Mouse (Mus musculus) kidney, embryonic 14.5 days (tissue): Measurements from ENCODE around the gene Tmem262. TPM values are rescaled to one million over a fixed set of nuclear protein-coding genes. Genes with fewer than 3 reads are reported as not detected.

ENCODE experiments used
- ATAC-seq: fragments of 200-750 bp; cut with Nextera tagmentation; 2 replicates; pipeline ENCODE4 v1.8.0; 2017; ENCODE audit warnings: moderate number of reproducible peaks, mild to moderate bottlenecking, moderate TSS enrichment, moderate library complexity; ENCODE audit not compliant: low FRiP score, low TSS enrichment
- H3K27ac ChIP-seq: fragments of 300-500 bp; sonication (generic); 2 replicates; pipeline ENCODE4 v1.5.1; 2014; ENCODE audit warnings: low read depth, mild to moderate bottlenecking, low read length, moderate library complexity, mixed read lengths
- H3K27me3 ChIP-seq: fragments of 300-500 bp; sonication (generic); 2 replicates; pipeline ENCODE4 v1.6.1; 2014; ENCODE audit warnings: mild to moderate bottlenecking, low read length; ENCODE audit not compliant: control insufficient read depth, insufficient read depth
- H3K36me3 ChIP-seq: fragments of 300-500 bp; sonication (generic); 2 replicates; pipeline ENCODE4 v1.6.1; 2014; ENCODE audit warnings: low read length, mixed read lengths; ENCODE audit not compliant: control insufficient read depth, insufficient read depth
- H3K4me1 ChIP-seq: fragments of 300-500 bp; sonication (generic); 2 replicates; pipeline ENCODE4 v1.6.1; 2014; ENCODE audit warnings: low read length, mixed read lengths; ENCODE audit not compliant: control insufficient read depth, insufficient read depth
- H3K4me2 ChIP-seq: fragments of 300-500 bp; sonication (generic); replicated peaks from 2 replicates; pipeline ENCODE4 v1.6.1; 2014; ENCODE audit warnings: low read depth, mild to moderate bottlenecking, low read length
- H3K4me3 ChIP-seq: fragments of 300-500 bp; sonication (generic); 2 replicates; pipeline ENCODE4 v1.5.1; 2014; ENCODE audit warnings: mild to moderate bottlenecking, low read length
- H3K9ac ChIP-seq: fragments of 300-500 bp; sonication (generic); 2 replicates; pipeline ENCODE4 v1.6.1; 2014; ENCODE audit warnings: low read depth, mild to moderate bottlenecking, low read length, moderate library complexity
- H3K9me3 ChIP-seq: fragments of 300-500 bp; sonication (generic); 2 replicates; pipeline ENCODE4 v1.6.1; 2016; ENCODE audit warnings: low read length; ENCODE audit not compliant: control insufficient read depth
- WGBS: fragments of 180-500 bp; shearing (Covaris S2); extraction: QIAGEN DNeasy Blood & Tissue Kit; methylation state at CpG from one replicate; pipeline ENCODE4 v1.1.7; 2014; 5-methylcytosine and 5-hydroxymethylcytosine counted together
- microRNA-seq: library from miRNA; unstranded; fragments of <30 nt; microRNA quantifications from one replicate; pipeline ENCODE4, GENCODE M21; 2016
- polyA plus RNA-seq: library from polyadenylated mRNA; unstranded; fragments of >200 nt; fragmentation: Nextera tagmentation; extraction: Ambion mirVana; gene quantifications from 2 replicates; pipeline ENCODE4 v1.2.1, GENCODE M21; 2014

The Tmem262 gene
- polyA plus RNA-seq, 1 experiment from 2014 or later, result not detected

GRCm38 (mm10) chr19:6123330-6123729 lies 43.5 kb downstream of the Tmem262 start:
- no peak overlapping the region for H3K4me2 ChIP-seq
- WGBS, result 82% methylated on average over 8 of the region's 8 CpGs
- H3K4me3 ChIP-seq, result no peak overlapping the region
- H3K4me1 ChIP-seq, result peaks cover 10% of the 10 kb centered on the region; the same call in 1 of the 2 replicates
- no peaks in the 10 kb centered on the region for H3K9me3 ChIP-seq
- no peak overlapping the region for H3K9ac ChIP-seq
- H3K27ac ChIP-seq, result no peak overlapping the region
- no peak for ATAC-seq
- H3K27me3 ChIP-seq, result no peaks in the 10 kb centered on the region
- H3K36me3 ChIP-seq, result no peaks in the 10 kb centered on the region

- H3K27ac ChIP-seq, result no peak overlapping the region
- H3K4me1 ChIP-seq, result 0 out of 2 replicates have a peak, but pooled peaks cover 4% of the 10 kb centered on the region
- H3K27me3 ChIP-seq, result no peaks in the 10 kb centered on the region
- WGBS, result 75% methylated on average over 2 of the region's 2 CpGs
- ATAC-seq, result no peak
- no peak overlapping the region for H3K4me3 ChIP-seq
- H3K4me2 ChIP-seq, result no peak overlapping the region
- no peaks in the 10 kb centered on the region for H3K36me3 ChIP-seq
- H3K9ac ChIP-seq, result no peak overlapping the region
- H3K9me3 ChIP-seq, result no peaks in the 10 kb centered on the region
Observed at GRCm38 (mm10) chr19:6124898-6125297, 45.1 kb downstream of the Tmem262 start.

- Histone ChIP-seq H3K36me3 (no peaks in the 10 kb centered on the region), H3K4me1 (0 out of 2 replicates have a peak, but pooled peaks cover 4% of the 10 kb centered on the region), H3K9me3 (no peaks in the 10 kb centered on the region), H3K27me3 (no peaks in the 10 kb centered on the region), H3K9ac (no peak overlapping the region), H3K4me3 (no peak overlapping the region), H3K27ac (no peak overlapping the region), H3K4me2 (no peak overlapping the region)
- no peak for ATAC-seq
- 31% methylated on average over 4 of the region's 4 CpGs for WGBS
Observed at GRCm38 (mm10) chr19:6126289-6126688, 46.5 kb downstream of the Tmem262 start.

GRCm38 (mm10) chr19:6126789-6127580 lies 47.2 kb downstream of the Tmem262 start:
- Histone ChIP-seq H3K4me1 (no peaks in the 10 kb centered on the region), H3K9me3 (no peaks in the 10 kb centered on the region), H3K4me2 (peak overlapping the region; percentile 46), H3K4me3 (peak overlapping the region; percentile 43), H3K27me3 (no peaks in the 10 kb centered on the region), H3K36me3 (no peaks in the 10 kb centered on the region), H3K27ac (peak overlapping the region; percentile 82; the same call in 1 of the 2 replicates), H3K9ac (no peak overlapping the region)
- no peak for ATAC-seq
- 67% methylated on average over 10 of the region's 10 CpGs for WGBS

- peak; percentile 95 for ATAC-seq
- peak within 1 kb of the TSS; percentile 82; the same call in 1 of the 2 replicates for H3K27ac ChIP-seq
- no peaks in the 10 kb centered on the region for H3K9me3 ChIP-seq
- no peaks in the 10 kb centered on the region for H3K36me3 ChIP-seq
- H3K4me1 ChIP-seq, result no peaks in the 10 kb centered on the region
- peak within 1 kb of the TSS; percentile 43 for H3K4me3 ChIP-seq
- WGBS, result under 1% methylated on average over 32 of the region's 32 CpGs
- H3K4me2 ChIP-seq, result peak within 1 kb of the TSS; percentile 46
- H3K9ac ChIP-seq, result peak within 1 kb of the TSS; percentile 58; the same call in 1 of the 2 replicates
- no peaks in the 10 kb centered on the region for H3K27me3 ChIP-seq
Observed at GRCm38 (mm10) chr19:6127760-6128341, 48.0 kb downstream of the Tmem262 start, which contains the start of gene Snx15. Snx15 (minus strand) TSS chr19:6128304.

Small RNA genes within 50 kb of the gene (microRNA-seq; reads per million reads assigned to microRNA genes)
- 2.7 reads per million, percentile 10 among the genes with 10 or more reads in this experiment for gene Mir6988

Other genes starting within 250 kb of the Tmem262 start
- gene Frmd8, start 204.8 kb upstream of the Tmem262 start, polyA plus RNA-seq, result 17.4 and 26.5 TPM in 2 replicates
- gene Slc25a45, start 202.2 kb upstream of the Tmem262 start, polyA plus RNA-seq, result 3.3 and 3.5 TPM in 2 replicates
- gene Tigd3, start 185.9 kb upstream of the Tmem262 start, polyA plus RNA-seq, result 2.9 and 4.0 TPM in 2 replicates
- gene Dpf2, start 167.0 kb upstream of the Tmem262 start, polyA plus RNA-seq, result 132 and 167 TPM in 2 replicates
- gene Cdc42ep2, start 155.2 kb upstream of the Tmem262 start, polyA plus RNA-seq, result 10.5 and 10.8 TPM in 2 replicates
- gene Pola2, start 115.8 kb upstream of the Tmem262 start, polyA plus RNA-seq, result 74.2 and 95.3 TPM in 2 replicates
- not detected in 2 replicates for gene Slc22a20, start 93.9 kb upstream of the Tmem262 start, polyA plus RNA-seq
- gene Capn1, start 64.1 kb upstream of the Tmem262 start, polyA plus RNA-seq, result 6.3 and 8.6 TPM in 2 replicates
- gene Syvn1, start 33.5 kb upstream of the Tmem262 start, polyA plus RNA-seq, result 23.5 and 32.8 TPM in 2 replicates
- 77.3 and 89.5 TPM in 2 replicates for gene Mrpl49, start 22.2 kb upstream of the Tmem262 start, polyA plus RNA-seq
- gene Fau, start 22.2 kb upstream of the Tmem262 start, polyA plus RNA-seq, result 839 and 1,033 TPM in 2 replicates
- 38.6 and 44.4 TPM in 2 replicates for gene Znhit2, start 18.8 kb upstream of the Tmem262 start, polyA plus RNA-seq
- gene Tm7sf2, start 11.7 kb upstream of the Tmem262 start, polyA plus RNA-seq, result 22.1 and 24.6 TPM in 2 replicates
- 60.8 and 75.0 TPM in 2 replicates for gene Vps51, start 2.8 kb upstream of the Tmem262 start, polyA plus RNA-seq
- 1.1 and 1.5 TPM in 2 replicates for gene Gm28374, start 2.2 kb downstream of the Tmem262 start, polyA plus RNA-seq
- gene Zfpl1, start 4.9 kb downstream of the Tmem262 start, polyA plus RNA-seq, result 81.0 and 82.3 TPM in 2 replicates
- 43.1 and 53.5 TPM in 2 replicates for gene Cdca5, start 5.0 kb downstream of the Tmem262 start, polyA plus RNA-seq
- 0.47 and 1.7 TPM in 2 replicates for gene AC131692.1, start 14.4 kb downstream of the Tmem262 start, polyA plus RNA-seq
- gene Naaladl1, start 25.7 kb downstream of the Tmem262 start, polyA plus RNA-seq, result 0.44 and 0.60 TPM in 2 replicates
- gene Sac3d1, start 38.6 kb downstream of the Tmem262 start, polyA plus RNA-seq, result 56.1 and 64.4 TPM in 2 replicates
- gene Snx15, start 48.3 kb downstream of the Tmem262 start, polyA plus RNA-seq, result 29.6 and 37.0 TPM in 2 replicates
- 0.15 TPM in 1 of 2 replicates, not detected in the other for gene Batf2, start 61.0 kb downstream of the Tmem262 start, polyA plus RNA-seq
- gene Arl2, start 61.5 kb downstream of the Tmem262 start, polyA plus RNA-seq, result 82.6 and 98.8 TPM in 2 replicates
- gene Majin, start 104.4 kb downstream of the Tmem262 start, polyA plus RNA-seq, result not detected in 2 replicates
- 0.93 TPM in 1 of 2 replicates, not detected in the other for gene Gpha2, start 146.3 kb downstream of the Tmem262 start, polyA plus RNA-seq
- 16.4 and 19.7 TPM in 2 replicates for gene Ppp2r5b, start 155.8 kb downstream of the Tmem262 start, polyA plus RNA-seq
- gene Atg2a, start 161.6 kb downstream of the Tmem262 start, polyA plus RNA-seq, result 7.2 and 12.4 TPM in 2 replicates
- gene Ehd1, start 196.7 kb downstream of the Tmem262 start, polyA plus RNA-seq, result 38.3 and 46.0 TPM in 2 replicates
- gene Cdc42bpg, start 226.4 kb downstream of the Tmem262 start, polyA plus RNA-seq, result 0.89 and 2.0 TPM in 2 replicates